Mouse (Mus musculus): ENCODE measurements around the gene Znhit1.

- TF ChIP-seq CTCF (IDR thresholded peaks at IDR 0.05; ENCODE audit: extremely low read depth, insufficient read length, insufficient replicate concordance, low read depth, low read length) (no peak), POLR2A (IDR thresholded peaks at IDR 0.05; ENCODE audit: low read depth, low read length) (no peak)
These were observed 44.2 kb upstream of the Znhit1 start for GRCm38 (mm10) chr5:137032033-137032421.
